Comparison of ENCODE assay signal across 7 mouse cellular contexts in the genomic region with DNA sequence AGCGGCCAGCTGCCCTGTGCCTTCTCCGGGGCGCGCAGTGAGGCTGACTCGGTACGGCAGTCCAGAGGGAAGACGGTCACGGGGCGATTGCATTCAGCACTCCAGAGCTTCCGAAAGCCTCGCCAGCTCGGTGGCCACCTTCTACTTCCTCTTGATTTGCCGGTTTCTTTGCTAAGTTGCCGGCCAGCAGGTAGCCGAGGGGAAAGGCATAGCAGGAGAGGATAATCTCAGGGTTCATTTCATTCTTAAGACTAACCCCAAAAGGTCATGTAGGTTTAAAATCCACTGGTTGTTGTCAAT. TPM values are rescaled to one million over a fixed set of nuclear protein-coding genes. Genes with fewer than 3 reads are reported as not detected.
DNase-seq lines count a peak whose midpoint lies in the region; ATAC-seq and TF ChIP-seq lines count a peak whose summit lies in the region.

No protein-coding gene starts in this region.

- peak overlapping the region; percentile 79 for H3K4me3 ChIP-seq in neural tube, embryonic 11.5 days (ENCODE audit: low read depth, low read length)
- peak overlapping the region; percentile 89 for H3K4me3 ChIP-seq in forebrain, postnatal 0 days (ENCODE audit: low read depth, low read length)
- H3K4me3 ChIP-seq in limb, embryonic 14.5 days (replicated peaks; ENCODE audit: low read length) = peak overlapping the region; percentile 82
- H3K4me3 ChIP-seq in stomach, embryonic 15.5 days (replicated peaks) = peak overlapping the region; percentile 74

- no peaks in the 10 kb centered on the region for H3K9me3 ChIP-seq in neural tube, embryonic 11.5 days (ENCODE audit: control insufficient read depth, low read length)
- no peaks in the 10 kb centered on the region for H3K9me3 ChIP-seq in forebrain, postnatal 0 days (ENCODE audit: low read length)
- no peaks in the 10 kb centered on the region for H3K9me3 ChIP-seq in limb, embryonic 14.5 days (ENCODE audit: control insufficient read depth, low read length)
- H3K9me3 ChIP-seq in stomach, embryonic 15.5 days = no peaks in the 10 kb centered on the region

- H3K9ac ChIP-seq in neural tube, embryonic 11.5 days (ENCODE audit: low read length) = peak overlapping the region; percentile 91
- H3K9ac ChIP-seq in forebrain, postnatal 0 days = peak overlapping the region; percentile 91
- H3K9ac ChIP-seq in limb, embryonic 14.5 days (ENCODE audit: low read depth, low read length, severe bottlenecking) = peak overlapping the region; percentile 82
- H3K9ac ChIP-seq in stomach, embryonic 15.5 days = peak overlapping the region; percentile 56

- 0% methylated on average over 11 of the region's 15 CpGs for WGBS in neural tube, embryonic 11.5 days
- WGBS in forebrain, postnatal 0 days = under 1% methylated on average over 15 of the region's 15 CpGs
- WGBS in limb, embryonic 14.5 days = under 1% methylated on average over 15 of the region's 15 CpGs
- WGBS in stomach, embryonic 15.5 days = under 1% methylated on average over 15 of the region's 15 CpGs

- H3K36me3 ChIP-seq in neural tube, embryonic 11.5 days (ENCODE audit: control insufficient read depth, insufficient read depth, low read length) = no peaks in the 10 kb centered on the region
- no peaks in the 10 kb centered on the region for H3K36me3 ChIP-seq in forebrain, postnatal 0 days (ENCODE audit: insufficient read depth)
- H3K36me3 ChIP-seq in limb, embryonic 14.5 days (ENCODE audit: control insufficient read depth, insufficient read depth, low read length) = no peaks in the 10 kb centered on the region
- no peaks in the 10 kb centered on the region for H3K36me3 ChIP-seq in stomach, embryonic 15.5 days

- H3K4me2 ChIP-seq in neural tube, embryonic 11.5 days (ENCODE audit: low read depth) = peak overlapping the region; percentile 81
- peak overlapping the region; percentile 63 for H3K4me2 ChIP-seq in forebrain, postnatal 0 days (ENCODE audit: low read depth)
- H3K4me2 ChIP-seq in limb, embryonic 14.5 days (replicated peaks; ENCODE audit: low read depth, low read length, severe bottlenecking) = peak overlapping the region; percentile 76
- H3K4me2 ChIP-seq in stomach, embryonic 15.5 days = peak overlapping the region; percentile 96

- no peak for ATAC-seq in neural tube, embryonic 11.5 days (ENCODE audit: insufficient read depth, low FRiP score, low TSS enrichment)
- ATAC-seq in forebrain, postnatal 0 days = no peak
- no peak for ATAC-seq in limb, embryonic 14.5 days (ENCODE audit: low FRiP score, low read depth)
- no peak for ATAC-seq in stomach, embryonic 15.5 days (ENCODE audit: insufficient read depth, low FRiP score, low read depth)

- H3K27me3 ChIP-seq in neural tube, embryonic 11.5 days (ENCODE audit: control insufficient read depth, insufficient read depth, low read length) = no peaks in the 10 kb centered on the region
- H3K27me3 ChIP-seq in forebrain, postnatal 0 days (ENCODE audit: insufficient read depth, low read length) = no peaks in the 10 kb centered on the region
- H3K27me3 ChIP-seq in limb, embryonic 14.5 days (ENCODE audit: control insufficient read depth, insufficient read depth, low read length) = no peaks in the 10 kb centered on the region
- H3K27me3 ChIP-seq in stomach, embryonic 15.5 days (replicated peaks) = no peaks in the 10 kb centered on the region

- peak overlapping the region; percentile 86 for H3K27ac ChIP-seq in neural tube, embryonic 11.5 days (ENCODE audit: low read depth, low read length)
- peak overlapping the region; percentile 95 for H3K27ac ChIP-seq in forebrain, postnatal 0 days (ENCODE audit: low read depth, low read length)
- H3K27ac ChIP-seq in limb, embryonic 14.5 days (replicated peaks; ENCODE audit: low read depth, low read length) = peak overlapping the region; percentile 96; the same call in 1 of the 2 replicates
- H3K27ac ChIP-seq in stomach, embryonic 15.5 days = peak overlapping the region; percentile 81

- DNase-seq in neural tube, embryonic 11.5 days (ENCODE audit: low spot score) = no peak
- no peak for DNase-seq in neural tube, embryonic 10.5 days (ENCODE audit: extremely low spot score, low spot score)
- DNase-seq in forebrain, postnatal 0 days = no peak
- DNase-seq in limb, embryonic 14.5 days (ENCODE audit: low spot score) = no peak
- no peak for DNase-seq in cerebellum, postnatal 14 days
- DNase-seq in right cerebral cortex, postnatal 14 days = no peak

- no peak for TF ChIP-seq CTCF in forebrain, postnatal 0 days (IDR thresholded peaks at IDR 0.05; ENCODE audit: low read depth)

- TF ChIP-seq POLR2A in limb, embryonic 14.5 days (IDR thresholded peaks at IDR 0.05; ENCODE audit: borderline replicate concordance, extremely low read depth, insufficient read depth, insufficient read length) = no peak

- no peaks in the 10 kb centered on the region for H3K4me1 ChIP-seq in neural tube, embryonic 11.5 days (ENCODE audit: control insufficient read depth, insufficient read depth, low read length)
- H3K4me1 ChIP-seq in forebrain, postnatal 0 days (ENCODE audit: insufficient read depth) = no peaks in the 10 kb centered on the region
- H3K4me1 ChIP-seq in limb, embryonic 14.5 days (ENCODE audit: control insufficient read depth, insufficient read depth, low read length) = peaks cover 4% of the 10 kb centered on the region; the same call in 1 of the 2 replicates
- no peaks in the 10 kb centered on the region for H3K4me1 ChIP-seq in stomach, embryonic 15.5 days

RNA-seq across cellular contexts. Expression of gene Epha7, which starts 2.6 kb away (rescaled TPM):
- polyA plus RNA-seq in neural tube, embryonic 11.5 days (2014; fragmentation: Nextera tagmentation; extraction: Ambion mirVana) = 58.2 and 60.3 TPM in 2 replicates
- 70.7 and 73.1 TPM in 2 replicates for total RNA-seq in forebrain, postnatal 0 days (2014; rRNA removed)
- 44.0 and 57.3 TPM in 2 replicates for polyA plus RNA-seq in forebrain, postnatal 0 days (2015; fragmentation: Nextera tagmentation; extraction: Ambion mirVana)
- 19.9 and 21.2 TPM in 2 replicates for polyA plus RNA-seq in limb, embryonic 14.5 days (2012; rRNA removed)
- 35.9 and 48.7 TPM in 2 replicates for polyA plus RNA-seq in limb, embryonic 14.5 days (2014; fragmentation: Nextera tagmentation; extraction: Ambion mirVana)
- polyA plus RNA-seq in stomach, embryonic 15.5 days (2015; fragmentation: Nextera tagmentation; extraction: Ambion mirVana) = 21.8 and 23.6 TPM in 2 replicates
